Mouse (Mus musculus) right cerebral cortex, postnatal 25 days (tissue): ENCODE measurements at regions not wholly inside any gene's neighbourhood (a gene's known extent, or its start where the extent isn't known, plus 50 kb on each side); places are given as distances from the start of the nearest gene placed in this dataset.
A peak's percentile ranks its signal among the peaks of the same experiment; 100 is the strongest.

Experiments used
- DNase-seq: peaks from one replicate; pipeline ENCODE4 v3.0.0; 2022

GRCm38 (mm10) chr16:19834128-19834527, 74.1 kb downstream of the B3gnt5 start:
- no peak for DNase-seq

DNA sequence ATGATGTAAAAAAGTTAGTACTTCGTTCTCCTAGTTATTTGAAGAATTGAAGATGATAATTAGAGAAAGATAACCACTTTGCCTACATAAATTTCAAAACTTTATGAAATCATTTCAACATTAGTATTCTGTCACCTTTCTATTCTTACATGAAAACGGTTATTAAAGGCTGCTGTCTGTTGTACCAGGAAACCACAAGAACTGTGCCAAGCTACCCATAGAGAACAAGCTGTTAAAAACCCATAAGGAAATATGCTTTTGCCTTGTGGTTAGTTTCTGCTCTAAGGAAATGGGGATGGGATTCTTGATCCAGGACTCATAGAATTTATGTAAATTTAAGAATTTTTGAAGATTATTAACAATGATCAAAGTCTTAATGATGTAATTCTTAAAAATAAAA, 74.7 kb downstream of the B3gnt5 start:
- no peak for DNase-seq

- no peak for DNase-seq
These were observed 79.8 kb downstream of the B3gnt5 start for GRCm38 (mm10) chr16:19839831-19840230.

DNA sequence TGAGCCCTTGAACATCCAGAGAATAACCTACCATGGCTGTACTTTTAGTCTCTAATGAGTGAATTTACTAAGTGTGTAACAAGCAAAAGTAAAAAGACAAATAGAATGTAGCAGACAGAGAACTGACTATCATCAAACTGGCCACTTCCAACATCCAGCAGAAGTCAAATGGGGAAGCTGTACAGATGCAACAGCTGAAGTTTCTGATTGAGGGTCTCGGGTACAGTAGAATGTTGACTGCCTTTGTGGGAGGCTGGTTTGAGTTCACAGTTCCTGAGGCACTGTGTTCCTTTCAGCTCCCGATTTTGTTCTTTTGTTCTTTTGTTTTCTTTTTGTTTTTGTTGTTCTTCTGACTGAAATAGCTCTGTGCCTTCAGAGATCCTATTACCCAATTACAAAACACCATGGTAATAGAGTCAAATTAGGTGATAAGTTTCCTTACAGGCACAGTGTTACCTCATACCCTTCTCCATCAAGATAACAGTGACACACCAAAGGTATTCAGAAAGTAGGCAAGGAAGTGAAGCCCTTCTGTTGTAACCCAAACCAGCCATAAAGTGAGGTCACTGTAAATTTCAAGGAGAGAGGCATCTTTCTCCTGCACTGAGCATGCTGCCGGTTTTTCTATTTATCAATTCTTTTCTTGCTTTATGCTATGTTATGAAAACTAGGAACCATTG, 82.5 kb downstream of the B3gnt5 start:
- DNase-seq: no peak

GRCm38 (mm10) chr16:19843738-19844137, 83.7 kb downstream of the B3gnt5 start:
- DNase-seq: no peak

DNA sequence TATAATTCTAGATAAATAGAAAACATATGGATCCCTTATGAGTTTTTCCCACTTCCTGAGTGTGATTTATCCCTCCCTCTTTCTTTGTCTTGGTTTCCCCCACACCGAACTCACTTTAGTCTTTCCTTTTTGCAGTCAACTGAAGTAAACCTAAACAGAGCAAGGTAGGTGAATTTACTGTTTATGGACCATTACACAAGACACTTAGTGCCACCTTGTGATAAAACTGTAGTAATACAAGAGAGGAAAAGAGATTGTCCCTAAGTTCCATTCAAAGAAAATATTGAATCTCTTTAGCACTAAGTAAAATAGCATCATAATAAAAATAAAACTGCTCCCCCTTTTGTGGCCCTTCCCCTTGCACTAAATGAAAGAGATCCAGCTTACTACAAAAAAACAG, 88.4 kb downstream of the B3gnt5 start:
- no peak for DNase-seq

- no peak for DNase-seq
These were observed 105.3 kb downstream of the B3gnt5 start for GRCm38 (mm10) chr16:19865306-19865705.

DNA sequence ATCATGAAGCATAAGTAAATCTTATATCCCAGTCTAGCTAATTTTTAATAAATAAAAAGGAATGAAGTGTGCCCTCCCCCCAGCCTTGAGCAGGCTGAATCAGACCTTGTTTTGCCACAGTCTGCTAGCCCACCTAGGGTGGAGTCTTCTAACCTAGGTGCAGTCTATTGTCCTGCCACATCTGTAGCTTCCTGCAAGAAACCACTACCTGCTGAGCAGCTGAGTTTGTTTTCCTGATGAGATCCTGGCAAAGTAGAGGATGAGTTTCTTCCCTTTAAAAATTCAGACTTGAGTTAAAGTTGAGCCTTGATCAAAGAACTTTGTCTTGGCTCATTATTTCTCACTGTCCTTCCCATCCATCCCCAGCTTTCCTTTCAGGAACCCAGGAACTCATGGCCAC, 105.9 kb downstream of the B3gnt5 start:
- DNase-seq: no peak

DNA sequence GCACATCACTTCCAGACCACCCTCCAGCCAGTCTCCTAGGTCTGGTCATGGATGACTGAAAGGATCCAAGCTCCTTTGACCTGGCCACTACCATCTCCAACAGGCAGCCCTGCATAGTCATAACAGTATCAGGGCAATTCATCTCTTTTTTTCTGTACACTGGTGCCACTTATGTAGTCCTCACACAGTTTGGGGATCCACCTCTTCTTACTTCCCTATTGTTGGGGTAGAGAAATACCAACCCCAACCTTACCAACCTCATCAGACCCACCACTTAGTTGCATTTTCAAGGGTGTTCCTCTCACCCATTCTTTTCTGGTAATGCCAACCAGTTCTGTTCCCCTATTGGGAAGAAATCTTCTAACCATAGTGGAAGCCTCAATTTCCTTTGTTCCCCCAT, 109.4 kb downstream of the B3gnt5 start:
- no peak for DNase-seq

GRCm38 (mm10) chr16:19876861-19877554, 105.8 kb downstream of the Klhl6 start:
- no peak for DNase-seq

DNA sequence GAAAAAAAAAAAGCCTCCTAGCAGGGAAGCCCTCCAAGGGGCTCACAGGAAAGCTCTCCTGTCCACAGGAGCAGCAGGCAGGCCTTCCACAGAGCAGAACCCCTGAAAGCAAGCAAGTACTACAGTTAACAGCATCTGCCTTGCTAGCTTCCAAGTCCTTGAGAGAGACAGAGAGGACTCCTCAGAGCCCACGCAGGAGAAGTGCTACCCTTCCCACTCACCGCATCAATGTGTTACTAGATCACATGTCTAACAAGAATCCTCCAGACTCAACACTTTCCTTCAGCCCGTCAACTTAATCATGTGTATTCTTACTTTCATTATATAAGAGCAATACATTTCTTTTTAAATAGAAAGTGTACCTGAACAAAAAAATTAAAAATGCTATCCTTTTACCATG, 99.9 kb downstream of the Klhl6 start:
- no peak for DNase-seq

DNA sequence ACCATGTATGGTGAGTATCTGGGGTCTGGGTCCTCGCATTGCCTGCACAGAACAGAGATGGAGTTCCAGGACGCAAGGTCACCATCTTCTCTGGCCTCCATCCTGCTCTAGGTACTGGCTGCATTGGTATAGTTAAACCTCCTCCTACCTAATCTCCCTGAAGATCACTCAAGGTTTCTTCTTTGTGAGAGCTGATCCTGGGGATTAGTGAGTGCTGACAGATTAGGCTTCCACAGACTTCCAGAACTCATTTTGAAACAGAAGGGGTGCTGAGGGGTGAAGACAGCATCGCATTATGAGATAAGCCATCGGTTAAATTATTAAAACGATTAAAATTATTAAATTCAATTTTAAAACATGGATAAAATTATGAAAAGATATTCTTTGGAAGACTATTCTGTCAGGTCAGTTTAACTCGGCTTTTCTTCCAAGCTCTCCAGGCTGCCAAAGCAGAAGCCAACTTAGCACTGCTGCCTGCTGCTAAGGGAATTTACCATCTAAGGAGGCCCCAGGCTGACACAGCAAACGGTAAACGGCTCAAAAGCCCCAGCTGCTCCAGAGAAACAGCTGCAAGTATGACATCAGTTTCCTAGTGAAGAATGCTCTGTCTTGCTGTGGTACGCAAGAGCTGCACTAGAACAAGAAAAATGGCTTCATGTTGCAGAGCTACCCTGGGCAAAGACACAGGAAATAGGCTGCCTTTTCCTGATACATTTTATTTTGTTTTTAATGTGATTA, 98.9 kb downstream of the Klhl6 start:
- peak; percentile 6 for DNase-seq

GRCm38 (mm10) chr16:19884535-19884934, 98.3 kb downstream of the Klhl6 start:
- DNase-seq: no peak

DNA sequence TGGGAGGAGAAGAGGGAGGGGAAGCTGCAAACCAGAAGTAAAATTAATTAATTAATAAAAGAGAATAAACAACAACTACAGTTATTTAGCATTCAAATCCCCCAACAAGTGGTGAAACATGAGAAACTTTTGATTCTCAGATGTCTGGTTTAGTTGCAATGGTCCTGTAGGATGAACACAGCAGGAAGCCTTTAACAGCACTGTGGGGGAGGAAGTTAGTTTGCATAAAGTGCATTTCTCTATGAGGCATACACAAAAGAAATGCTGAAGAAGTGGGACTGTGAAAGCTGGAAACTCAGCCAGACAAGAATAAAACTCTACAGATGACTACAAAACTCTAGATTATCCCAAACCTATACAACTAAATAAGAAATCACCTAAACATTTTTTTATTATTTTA, 96.2 kb downstream of the Klhl6 start:
- no peak for DNase-seq

- no peak for DNase-seq
These were observed 93.3 kb downstream of the Klhl6 start for GRCm38 (mm10) chr16:19889576-19889975.

- DNase-seq: no peak
These were observed 91.4 kb downstream of the Klhl6 start for GRCm38 (mm10) chr16:19891441-19891840.

- DNase-seq: no peak
These were observed 88.3 kb downstream of the Klhl6 start for GRCm38 (mm10) chr16:19894435-19894994.
